Mouse (Mus musculus): ENCODE data around the gene Micall2. TPM values are rescaled to one million over a fixed set of nuclear protein-coding genes. Genes with fewer than 3 reads are reported as not detected.

Micall2 gene
- total and polyA plus RNA-seq, 3 experiments: 5.4 to 17.6 TPM; not detected in 1

DNA sequence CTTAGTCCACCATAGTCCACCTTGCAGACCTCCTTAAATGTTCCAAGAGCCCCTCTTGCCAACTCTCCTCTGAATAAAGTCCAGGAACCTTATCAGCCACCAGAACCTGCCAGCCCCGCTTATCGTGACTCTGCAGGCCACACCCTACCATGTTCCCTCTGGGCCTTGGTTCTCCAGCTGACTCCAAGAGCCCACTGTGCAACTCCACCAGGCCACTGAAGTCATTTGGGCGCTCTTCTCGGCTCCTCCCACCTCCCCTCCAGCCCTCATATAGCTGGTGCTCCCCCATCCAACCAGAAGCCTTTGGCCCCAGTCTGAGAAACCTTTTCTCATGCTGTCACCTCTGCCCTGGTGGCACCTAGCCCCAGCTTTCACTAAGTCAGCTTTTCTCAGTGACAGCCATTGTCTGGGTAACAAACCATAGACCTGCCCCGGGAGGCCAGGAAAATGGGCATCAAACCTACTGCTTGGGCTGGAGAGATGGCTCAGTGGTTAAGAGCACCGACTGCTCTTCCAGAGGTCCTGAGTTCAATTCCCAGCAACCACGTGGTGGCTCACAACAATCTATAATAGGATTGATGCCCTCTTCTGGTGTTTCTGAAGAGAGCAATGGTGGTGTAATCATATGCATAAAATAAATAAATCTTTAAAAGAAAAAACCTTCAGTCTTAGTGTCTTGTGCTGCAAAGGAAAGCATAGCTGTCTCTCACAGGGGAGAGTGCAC is 2.6 kb upstream of the Micall2 start (continued):
- TF ChIP-seq POLR2AphosphoS5 (IDR thresholded peaks at IDR 0.05; ENCODE audit: borderline replicate concordance, low read depth, low read length) (no peak), POLR2AphosphoS2 (IDR thresholded peaks at IDR 0.05; ENCODE audit: low read length) (no peak), ZC3H11A (IDR thresholded peaks at IDR 0.05; ENCODE audit: low read depth, low read length) (no peak; the same call in 1 of the 2 replicates), CTCF (IDR thresholded peaks at IDR 0.05 in 2 of 3, conservative IDR thresholded peaks at IDR 0.05 in 1 of 3; ENCODE audit: control insufficient read depth in 1 of 3, insufficient read depth in 1 of 3, low read depth in 2 of 3, low read length in 3 of 3, poor library complexity in 1 of 3, severe bottlenecking in 1 of 3) (peak in 2 of 3 experiments; percentile 1 to 30; a peak in 1 of 6 replicates)

DNA sequence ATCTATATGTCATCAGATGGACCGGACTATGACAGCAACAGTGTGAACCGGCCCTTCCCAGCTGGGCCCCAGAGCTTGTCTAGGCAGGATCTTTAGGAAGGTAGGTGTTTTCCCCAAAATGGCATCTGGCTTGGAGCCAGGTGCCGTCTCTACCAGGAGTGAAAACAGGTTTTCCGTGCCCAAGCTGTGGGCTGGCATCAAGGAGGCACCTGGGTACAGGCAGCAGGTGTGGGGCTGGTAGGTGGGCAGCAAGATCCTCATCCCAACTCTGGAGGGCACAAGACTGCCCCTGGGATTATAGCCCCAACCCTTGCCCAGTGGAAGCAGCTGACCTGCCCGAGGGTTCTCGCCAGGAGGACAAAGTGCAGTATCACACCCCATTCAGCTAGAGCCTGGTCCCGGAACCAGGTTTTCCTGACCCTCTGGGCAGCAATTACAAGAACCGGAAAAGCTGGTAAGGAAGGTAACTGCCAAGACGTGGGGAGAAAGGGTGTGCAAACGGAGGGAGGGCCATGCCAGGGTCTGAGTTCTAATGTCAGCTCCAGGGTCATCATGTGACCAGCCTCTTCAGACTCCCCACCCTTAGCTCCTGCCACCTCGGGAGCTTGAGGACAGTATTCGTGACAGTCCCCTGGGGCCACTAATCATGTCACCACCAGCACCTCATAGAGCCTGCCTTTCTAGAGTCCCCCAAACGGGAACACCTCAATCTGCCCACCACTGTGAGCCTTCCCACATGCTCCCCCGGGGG is 1.9 kb upstream of the Micall2 start:
- TF ChIP-seq USF1 (IDR thresholded peaks at IDR 0.05; ENCODE audit: low read depth, low read length) (peak; percentile 66), GABPA (IDR thresholded peaks at IDR 0.05; ENCODE audit: low read depth, low read length) (no peak), HCFC1 (IDR thresholded peaks at IDR 0.05; ENCODE audit: low read depth, low read length) (no peak), ETS1 (IDR thresholded peaks at IDR 0.05; ENCODE audit: low read depth, low read length) (no peak), KAT2A (conservative IDR thresholded peaks at IDR 0.05; ENCODE audit: low read depth, low read length) (no peak), RAD21 (IDR thresholded peaks at IDR 0.05; ENCODE audit: low read depth, low read length) (no peak), TAL1 (IDR thresholded peaks at IDR 0.05; ENCODE audit: low read length) (no peak), MYB (IDR thresholded peaks at IDR 0.05; ENCODE audit: low read depth, low read length) (no peak)
- H3K27ac ChIP-seq (ENCODE audit: control insufficient read depth, low read depth, low read length): peak overlapping the region; percentile 55
- no peaks in the 10 kb centered on the region for H3K9me3 ChIP-seq (replicated peaks; ENCODE audit: insufficient read depth, low read length)
- H3K36me3 ChIP-seq (ENCODE audit: control insufficient read depth in 1 of 2, insufficient read depth in 2 of 2, low read length in 2 of 2): peaks cover 0 to 50% of the 10 kb centered on the region in 2 experiments; a peak in 2 of 4 replicates
- peak overlapping the region in 1 of 2 experiments; percentile 29; a peak in 1 of 4 replicates for H3K4me3 ChIP-seq (ENCODE audit: control insufficient read depth in 1 of 2, insufficient read depth in 1 of 2, low read depth in 2 of 2, low read length in 2 of 2)
- H3K79me2 ChIP-seq (ENCODE audit: control insufficient read depth, insufficient read depth, low read length, poor library complexity): no peaks in the 10 kb centered on the region
- no peak for DNase-seq (ENCODE audit: low read depth, low spot score)
- no peaks in the 10 kb centered on the region for H3K27me3 ChIP-seq (ENCODE audit: control insufficient read depth in 1 of 2, insufficient read depth in 2 of 2, low read length in 2 of 2)
- H3K4me1 ChIP-seq (ENCODE audit: control insufficient read depth in 1 of 2, insufficient read depth in 2 of 2, low read length in 2 of 2): peaks cover 28 to 60% of the 10 kb centered on the region in 2 experiments
- peak overlapping the region; percentile 17 for H3K9ac ChIP-seq (ENCODE audit: control insufficient read depth, low read depth, low read length, poor library complexity, severe bottlenecking)

DNA sequence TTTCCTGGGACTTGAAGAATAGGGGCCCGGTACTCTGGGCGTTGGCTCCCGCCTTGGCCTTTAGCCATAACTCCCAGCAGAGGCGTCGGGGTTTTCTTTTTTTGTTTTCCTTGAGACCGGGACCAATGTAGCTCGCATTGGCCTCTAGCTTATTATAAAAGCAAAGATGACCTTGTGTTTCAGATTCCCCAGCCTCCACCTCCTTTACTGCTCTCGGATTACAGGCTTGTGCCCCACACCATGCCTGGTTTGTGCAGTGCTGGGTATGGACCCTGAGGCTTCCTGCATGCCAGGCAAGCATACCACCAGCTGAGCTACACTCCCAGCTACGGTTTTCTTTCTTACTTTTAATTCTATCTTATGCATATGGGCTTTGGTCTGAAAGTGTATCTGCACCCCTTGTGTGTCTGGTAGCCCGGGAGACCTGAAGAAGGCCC is 386 bp upstream of the Micall2 start:
- no peaks in the 10 kb centered on the region for H3K79me2 ChIP-seq (ENCODE audit: control insufficient read depth, insufficient read depth, low read length, poor library complexity)
- peaks cover 0 to 54% of the 10 kb centered on the region in 2 experiments; a peak in 2 of 4 replicates for H3K36me3 ChIP-seq (ENCODE audit: control insufficient read depth in 1 of 2, insufficient read depth in 2 of 2, low read length in 2 of 2)
- H3K9me3 ChIP-seq (replicated peaks; ENCODE audit: insufficient read depth, low read length): no peaks in the 10 kb centered on the region
- DNase-seq (ENCODE audit: low read depth, low spot score): no peak
- H3K4me1 ChIP-seq (ENCODE audit: control insufficient read depth in 1 of 2, insufficient read depth in 2 of 2, low read length in 2 of 2): peaks cover 34 to 61% of the 10 kb centered on the region in 2 experiments
- TF ChIP-seq EP300 (IDR thresholded peaks at IDR 0.05; ENCODE audit: low read depth in 1 of 2, low read length in 2 of 2) (peak in 1 of 2 experiments; percentile 4; a peak in 2 of 4 replicates), TBP (IDR thresholded peaks at IDR 0.05; ENCODE audit: low read depth, low read length) (peak; percentile 46; the same call in 1 of the 2 replicates), MAZ (IDR thresholded peaks at IDR 0.05; ENCODE audit: low read depth, low read length) (0 out of 2 replicates have a peak, but pooled peaks have one; percentile 39), HCFC1 (IDR thresholded peaks at IDR 0.05; ENCODE audit: low read depth, low read length) (0 out of 2 replicates have a peak, but pooled peaks have one; percentile 36), RCOR1 (IDR thresholded peaks at IDR 0.05; ENCODE audit: low read depth, low read length) (no peak), MXI1 (IDR thresholded peaks at IDR 0.05; ENCODE audit: low read depth, low read length) (peak; percentile 14; the same call in 1 of the 2 replicates), TCF12 (IDR thresholded peaks at IDR 0.05; ENCODE audit: low read depth, low read length) (peak; percentile 4; the same call in 1 of the 2 replicates), SIN3A (IDR thresholded peaks at IDR 0.05; ENCODE audit: low read length) (peak; percentile 31; the same call in 1 of the 2 replicates), MYC (IDR thresholded peaks at IDR 0.05; ENCODE audit: low read depth, low read length) (no peak), GABPA (IDR thresholded peaks at IDR 0.05; ENCODE audit: low read depth, low read length) (no peak), MEF2A (IDR thresholded peaks at IDR 0.05; ENCODE audit: extremely low read depth, insufficient replicate concordance, low read depth, low read length, poor library complexity, severe bottlenecking) (no peak), POLR2A (IDR thresholded peaks at IDR 0.05; ENCODE audit: control insufficient read depth in 1 of 2, insufficient read depth in 1 of 2, low read depth in 1 of 2, low read length in 2 of 2, poor library complexity in 1 of 2) (0 out of 4 replicates have a peak, but pooled peaks of 1 of the 2 experiments have one; percentile 13), E2F4 (IDR thresholded peaks at IDR 0.05; ENCODE audit: borderline replicate concordance, low read depth, low read length) (peak; percentile 83; the same call in 1 of the 2 replicates), POLR2AphosphoS5 (IDR thresholded peaks at IDR 0.05; ENCODE audit: borderline replicate concordance, low read depth, low read length) (no peak), NRF1 (IDR thresholded peaks at IDR 0.05; ENCODE audit: insufficient read depth, low read depth, low read length, poor library complexity, severe bottlenecking) (no peak), ETS1 (IDR thresholded peaks at IDR 0.05; ENCODE audit: low read depth, low read length) (peak; percentile 57)
- peak overlapping the region; percentile 36 to 44 for H3K4me3 ChIP-seq (ENCODE audit: control insufficient read depth in 1 of 2, insufficient read depth in 1 of 2, low read depth in 2 of 2, low read length in 2 of 2)
- no peaks in the 10 kb centered on the region for H3K27me3 ChIP-seq (ENCODE audit: control insufficient read depth in 1 of 2, insufficient read depth in 2 of 2, low read length in 2 of 2)
- peak overlapping the region; percentile 62 for H3K9ac ChIP-seq (ENCODE audit: control insufficient read depth, low read depth, low read length, poor library complexity, severe bottlenecking)
- H3K27ac ChIP-seq (ENCODE audit: control insufficient read depth, low read depth, low read length): peak overlapping the region; percentile 72

Measured in MEL (cell line).